Mouse (Mus musculus) ovary, adult 18-20 months (tissue): ENCODE measurements around the gene Acadsb.
"Not testable (repeated sequence)": the region's sequence is repeated elsewhere in the genome, so short reads cannot be mapped to it uniquely, and the experiment has no call there.

Experiments
- DNase-seq: peaks from one replicate; pipeline ENCODE4 v3.0.0; 2022; ENCODE audit warnings: low spot score, mixed read lengths

Gene Acadsb

DNA sequence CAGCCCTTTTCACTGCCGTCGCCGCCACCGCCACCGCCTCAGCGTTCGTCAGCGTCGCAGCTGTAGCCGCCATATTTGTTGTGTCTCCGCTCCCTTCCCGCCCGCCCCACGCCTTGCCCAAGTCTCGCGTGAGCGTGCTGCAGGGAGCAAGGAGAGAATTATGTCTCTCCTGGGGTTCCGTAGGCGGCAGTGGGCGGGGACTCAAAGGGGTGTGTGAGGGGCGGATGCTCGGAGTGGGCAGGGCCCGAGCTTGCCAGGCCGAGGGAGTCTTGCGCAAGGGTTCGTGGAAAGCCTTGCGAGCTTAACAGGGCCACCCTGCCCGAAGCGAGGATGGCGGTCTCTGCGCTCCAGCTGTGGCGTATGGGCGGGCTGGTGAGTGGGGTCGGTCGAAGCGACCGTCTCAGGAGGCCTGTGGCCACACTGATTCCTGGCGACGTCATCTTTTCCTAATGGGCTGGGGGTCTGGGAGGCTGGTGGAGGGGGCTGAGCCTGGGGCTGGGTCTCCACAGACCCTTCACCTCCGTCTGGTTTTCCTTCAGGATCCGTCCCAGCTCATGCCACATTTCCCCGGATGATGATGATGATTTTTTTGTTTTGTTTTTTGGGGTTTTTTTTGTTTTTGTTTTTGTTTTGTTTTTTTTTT is at the start of gene Acadsb, which contains the start of gene Ikzf5:
Gene Acadsb (plus strand): TSS at position 186 of the 643 bp plus-strand sequence.
Gene Ikzf5 (minus strand): TSS at position 106 of the 643 bp plus-strand sequence.
- peak; percentile 98 for DNase-seq

DNA sequence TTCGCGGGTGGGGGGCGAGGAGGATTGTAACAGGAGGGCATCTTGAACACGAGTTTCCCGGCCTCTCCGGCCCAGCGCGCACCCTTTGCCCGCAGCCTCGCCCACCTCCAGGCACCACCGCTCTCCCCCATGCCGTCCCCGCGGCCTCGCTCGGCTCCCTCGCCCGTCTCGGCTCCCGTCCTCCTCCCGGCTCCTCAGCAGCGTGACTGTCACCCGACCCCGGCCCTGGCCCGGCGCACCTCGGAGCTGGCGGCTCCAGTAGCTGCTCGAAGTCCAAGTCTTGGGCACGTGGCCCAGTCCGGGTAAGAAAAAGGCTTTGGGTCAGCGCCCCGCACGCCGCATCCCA is 48.2 kb upstream of the Acadsb start:
- DNase-seq = no peak

DNA sequence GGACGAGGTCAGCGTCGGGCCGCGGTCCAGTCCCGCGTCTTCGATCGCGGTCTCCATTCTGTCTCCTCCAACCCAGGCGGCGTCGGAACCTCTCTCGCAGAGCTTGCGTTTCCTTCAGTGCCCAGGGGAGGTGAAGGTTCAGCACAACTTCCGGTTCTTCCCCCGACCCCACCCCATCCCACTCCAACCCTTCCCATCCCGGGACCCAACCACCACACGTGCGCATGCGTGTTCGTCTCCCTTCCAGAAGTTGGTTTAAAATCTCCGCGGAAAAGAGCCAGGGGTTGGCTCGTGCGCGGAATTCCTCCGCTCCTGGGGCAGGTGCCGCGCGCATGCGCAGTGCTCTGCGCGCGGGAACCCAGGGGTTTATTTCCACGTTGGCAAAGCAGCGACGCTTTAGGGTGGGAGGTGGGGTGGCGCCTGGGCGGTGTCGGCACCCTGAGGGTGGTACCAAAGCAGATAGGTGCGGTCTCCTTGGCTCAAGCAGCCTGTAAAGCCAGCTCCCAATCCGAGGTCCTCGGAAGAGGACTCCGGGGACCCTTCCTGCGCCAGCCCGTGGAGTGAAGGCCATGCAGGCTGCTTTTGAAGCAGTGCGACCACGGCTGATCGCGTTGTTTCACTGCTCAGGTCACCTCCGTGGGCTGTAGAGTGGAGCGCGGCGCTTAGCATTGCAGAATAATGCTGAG is 47.6 kb upstream of the Acadsb start, which contains the start of gene 2310057M21Rik:
Gene 2310057M21Rik (minus strand): TSS at position 145 of the 686 bp plus-strand sequence.
- peak; percentile 95 for DNase-seq

DNA sequence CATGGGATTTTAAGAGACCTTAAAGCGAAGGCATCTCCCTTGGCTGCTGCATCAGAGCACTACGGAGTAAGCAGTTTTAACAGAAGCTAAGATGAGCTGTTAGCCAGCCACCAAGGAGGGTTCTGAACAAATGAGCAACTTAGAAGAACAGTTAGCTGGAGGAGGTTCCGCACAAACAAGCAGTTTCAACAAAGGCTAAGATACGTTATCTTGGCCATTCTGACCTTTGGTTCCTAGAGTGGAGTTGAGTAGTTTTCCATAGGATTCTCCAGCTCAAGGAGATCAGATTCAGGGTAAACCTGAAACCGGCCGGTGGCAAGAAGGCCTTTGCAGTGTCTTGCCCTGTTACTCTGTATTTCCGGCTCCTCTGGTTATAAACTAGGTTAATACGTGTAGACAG is 46.3 kb upstream of the Acadsb start:
- DNase-seq = no peak

DNA sequence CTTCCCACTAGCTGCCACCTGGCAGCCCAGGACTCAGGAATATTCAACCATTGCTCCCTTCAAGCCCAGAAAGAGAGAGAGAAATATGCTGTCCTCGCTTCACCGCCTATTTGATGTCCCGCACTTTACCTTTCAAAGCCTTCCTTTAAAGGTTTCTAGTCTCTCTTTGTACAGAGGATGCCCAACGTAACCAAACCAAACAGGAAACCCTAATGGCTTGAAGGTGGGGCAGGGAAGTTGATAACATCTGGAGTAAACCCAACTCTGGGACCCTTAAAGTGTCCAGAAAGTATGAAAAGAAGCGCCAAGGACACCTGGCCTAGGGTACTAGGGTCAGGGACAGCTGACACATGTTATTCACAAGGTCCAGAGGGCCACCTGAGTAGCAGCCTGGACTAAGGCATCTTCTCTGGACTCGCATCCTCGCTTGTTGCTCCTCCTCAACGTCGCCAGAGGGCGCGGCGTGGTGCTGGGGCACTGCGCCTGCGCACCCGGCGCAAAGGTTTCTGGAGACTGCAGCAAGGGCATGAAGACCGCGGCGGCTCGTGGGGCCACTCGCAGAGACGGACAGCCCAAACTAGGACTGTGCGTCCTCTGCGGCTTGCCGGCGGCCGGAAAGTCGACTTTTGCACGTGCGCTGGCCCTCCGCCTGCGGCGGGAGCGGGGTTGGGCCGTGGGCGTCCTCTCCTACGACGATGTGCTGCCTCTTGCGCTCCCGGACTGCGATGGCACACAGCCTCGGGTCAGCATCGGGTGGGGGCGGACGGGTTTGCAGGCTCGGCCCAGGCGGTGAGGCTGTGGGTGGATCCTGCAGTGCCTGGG is 39.5 kb upstream of the Acadsb start, which contains the start of gene Pstk:
Gene Pstk (plus strand): TSS at position 494 of the 822 bp plus-strand sequence.
- peak; percentile 83 for DNase-seq

DNA sequence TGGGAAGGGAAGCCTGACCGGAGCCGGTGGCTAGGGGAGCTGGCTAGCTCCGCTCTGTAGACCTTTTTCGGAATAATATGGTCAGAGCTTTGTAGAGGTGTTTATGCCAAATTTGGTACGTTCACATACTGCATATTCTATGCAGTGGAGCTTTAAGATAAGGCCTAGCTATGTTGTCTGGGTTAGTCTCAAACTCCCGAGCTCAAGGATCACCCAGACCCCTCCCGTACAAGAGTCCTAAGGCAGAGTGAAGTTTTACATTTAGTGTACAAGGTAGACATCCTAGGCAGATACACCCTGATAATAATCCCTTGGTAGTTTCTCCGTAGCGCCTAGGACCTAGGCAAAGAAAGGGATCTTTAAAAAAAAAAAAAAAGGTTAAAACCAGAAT is 38.9 kb upstream of the Acadsb start:
- DNase-seq = no peak

DNA sequence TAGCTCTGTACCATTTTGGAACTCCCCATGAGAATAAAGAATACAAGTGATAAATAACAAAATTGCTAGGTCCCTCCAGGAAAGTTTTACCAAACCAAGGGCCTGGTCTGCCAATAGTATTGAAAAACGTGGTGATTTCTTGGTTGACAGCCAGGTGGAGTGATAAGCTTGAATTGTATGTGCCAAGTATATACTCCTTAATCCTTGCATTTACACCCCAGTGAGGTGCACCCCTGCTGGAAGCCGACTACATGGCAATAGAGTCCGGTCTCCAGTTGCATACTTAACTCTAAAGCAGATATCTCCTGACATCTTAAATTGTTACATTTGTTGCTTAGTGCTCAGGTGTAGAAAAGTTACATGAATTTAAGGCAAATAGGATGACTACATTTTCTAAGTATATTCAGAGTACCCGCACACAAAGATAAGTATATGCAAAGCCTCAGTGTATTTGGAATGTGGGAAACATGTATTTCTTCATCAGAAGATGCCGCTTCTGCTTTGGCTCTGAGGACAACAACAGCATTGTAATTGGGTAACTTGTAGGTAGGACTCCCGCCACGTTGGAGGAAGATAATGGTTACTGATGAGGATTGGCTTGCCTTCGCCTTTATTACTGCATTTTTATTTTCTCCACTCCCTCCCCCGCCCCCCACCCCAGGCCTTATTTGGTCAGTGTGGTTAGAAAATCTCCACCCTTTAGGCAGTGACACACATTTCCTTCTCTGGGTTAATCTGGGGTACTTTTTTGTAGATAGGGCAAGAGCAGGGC is 38.3 kb upstream of the Acadsb start:
- DNase-seq = no peak

DNA sequence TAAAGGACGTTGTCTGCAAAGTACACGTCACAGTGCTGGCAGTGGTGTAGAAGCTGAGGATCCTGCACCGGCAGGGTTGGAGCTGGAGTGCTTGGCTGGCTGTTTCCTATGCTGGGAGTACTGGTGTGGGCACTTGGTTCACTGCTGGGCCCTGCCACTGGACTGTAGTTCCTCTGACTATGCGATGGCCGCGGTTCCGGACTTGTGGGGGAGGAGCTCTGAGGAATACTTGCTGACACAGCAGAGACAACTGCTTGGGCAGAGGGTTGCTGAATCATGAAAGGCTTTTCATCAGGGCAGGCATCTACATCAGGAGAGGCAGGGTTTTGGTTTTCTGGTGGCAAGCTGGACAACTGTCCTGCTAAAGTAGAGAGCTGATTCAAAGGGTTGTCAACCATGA is 18.6 kb upstream of the Acadsb start:
- DNase-seq = not testable (repeated sequence)

DNA sequence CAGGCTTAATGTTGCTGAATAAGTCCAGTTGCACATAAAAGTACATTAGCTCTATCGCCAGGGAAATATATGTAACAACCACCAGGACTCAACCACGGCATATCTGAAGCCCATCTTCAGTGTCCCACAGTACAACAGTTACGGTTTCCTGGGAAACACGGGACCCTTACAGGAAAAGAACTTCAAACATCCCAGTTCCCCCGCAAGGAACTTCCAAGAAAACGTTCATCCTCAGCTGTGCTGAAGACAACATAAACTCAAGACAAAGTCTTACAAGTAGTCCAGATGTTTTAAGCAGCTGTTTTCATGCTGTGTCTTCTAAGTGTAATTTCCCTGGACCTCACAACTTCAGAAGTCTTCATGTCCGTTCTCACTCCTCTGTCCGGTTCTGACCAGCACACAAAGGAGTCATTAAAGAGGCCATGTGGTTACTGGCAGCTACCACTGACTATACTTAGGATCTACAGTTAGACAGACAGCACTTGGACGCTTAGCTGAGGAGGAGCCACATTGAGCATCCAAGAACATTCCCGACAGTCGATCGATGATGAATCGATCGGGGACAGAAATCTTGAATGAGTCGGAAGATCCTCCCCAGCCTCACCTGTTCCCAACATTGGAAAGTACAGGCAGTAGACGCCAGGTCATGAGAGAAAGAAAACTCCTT is 947 bp upstream of the Acadsb start:
- DNase-seq = no peak

DNA sequence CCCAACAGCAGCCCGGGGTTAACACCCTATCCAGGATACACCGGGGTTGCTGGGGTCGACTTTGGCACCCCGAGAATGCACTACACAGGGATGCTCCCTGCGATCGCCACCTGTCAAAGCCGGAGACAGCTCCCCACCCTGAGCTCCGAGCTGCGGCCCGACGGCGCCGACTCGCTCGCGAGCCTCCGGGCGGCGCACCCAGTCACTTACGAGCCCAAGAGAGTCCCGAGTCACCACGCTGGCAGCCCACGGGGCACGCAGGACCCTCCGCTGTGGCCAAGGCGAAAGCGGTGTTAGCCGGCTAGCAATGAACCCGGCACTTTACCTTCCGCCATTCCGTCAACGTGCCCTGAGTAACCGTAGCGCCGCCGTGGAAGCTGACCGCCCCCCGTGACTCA is 414 bp upstream of the Acadsb start:
- DNase-seq = no peak

DNA sequence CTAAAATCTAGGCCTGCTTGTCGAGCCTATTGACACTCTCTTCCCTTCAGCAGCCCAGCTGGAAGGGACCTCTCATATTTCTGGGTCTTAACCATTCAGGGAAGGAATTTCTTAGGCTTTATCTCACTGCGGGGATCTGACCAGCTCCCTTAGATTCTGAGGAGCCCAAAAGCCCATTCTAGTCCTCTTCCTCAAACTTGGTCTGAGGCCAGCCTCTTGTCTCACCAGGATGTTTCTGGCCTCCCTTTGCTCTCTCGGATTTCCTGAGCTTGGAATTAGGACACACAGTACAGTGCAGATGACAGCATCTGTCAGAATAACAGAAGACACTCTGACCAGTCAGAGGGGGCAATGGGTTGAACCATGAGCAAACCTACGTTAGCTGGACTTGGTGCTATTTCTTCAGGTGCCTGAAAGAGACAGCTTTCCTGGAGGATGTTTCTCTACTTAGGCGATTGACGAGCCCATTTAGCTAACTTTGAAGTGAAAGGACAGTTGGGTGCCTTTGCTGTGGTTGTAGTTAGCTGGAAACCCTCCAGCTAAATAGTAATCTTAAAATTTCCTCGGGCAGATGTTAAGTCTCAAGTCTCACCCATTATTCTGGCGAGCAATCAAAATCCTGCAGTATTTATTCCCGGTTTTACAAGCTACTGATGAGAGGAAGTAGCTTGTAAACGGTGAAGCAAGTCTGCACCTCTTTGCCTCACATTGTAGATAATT is 980 bp downstream of the Acadsb start:
- no peak for DNase-seq

DNA sequence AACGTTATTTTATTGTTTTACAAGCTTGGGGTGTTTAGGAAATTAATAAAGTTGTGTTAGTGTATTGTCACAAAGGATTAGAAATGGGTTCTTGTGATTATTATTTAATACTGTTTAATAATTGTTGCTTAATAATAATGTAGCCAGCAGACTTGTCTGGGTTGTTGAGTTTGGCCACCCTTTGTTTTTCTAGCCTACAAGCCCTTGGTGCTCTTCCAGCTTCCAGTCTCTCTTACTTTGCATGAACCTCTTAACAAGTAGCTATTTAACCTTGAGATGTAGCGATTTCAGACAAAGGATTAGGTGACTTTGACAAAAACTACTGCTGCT is 1.5 kb downstream of the Acadsb start:
- DNase-seq = no peak

DNA sequence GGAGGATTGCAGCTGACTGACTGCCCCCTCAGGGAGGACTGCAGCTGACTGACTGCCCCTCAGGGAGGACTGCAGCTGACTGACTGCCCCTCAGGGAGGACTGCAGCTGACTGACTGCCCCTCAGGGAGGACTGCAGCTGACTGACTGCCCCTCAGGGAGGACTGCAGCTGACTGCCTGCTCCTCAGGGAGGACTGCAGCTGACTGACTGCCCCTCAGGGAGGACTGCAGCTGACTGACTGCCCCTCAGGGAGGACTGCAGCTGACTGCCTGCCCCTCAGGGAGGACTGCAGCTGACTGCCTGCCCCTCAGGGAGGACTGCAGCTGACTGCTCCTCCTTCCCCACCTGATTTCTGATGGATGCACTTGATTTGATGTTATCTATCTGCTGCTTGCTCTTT is 6.3 kb downstream of the Acadsb start:
- not testable (repeated sequence) for DNase-seq

DNA sequence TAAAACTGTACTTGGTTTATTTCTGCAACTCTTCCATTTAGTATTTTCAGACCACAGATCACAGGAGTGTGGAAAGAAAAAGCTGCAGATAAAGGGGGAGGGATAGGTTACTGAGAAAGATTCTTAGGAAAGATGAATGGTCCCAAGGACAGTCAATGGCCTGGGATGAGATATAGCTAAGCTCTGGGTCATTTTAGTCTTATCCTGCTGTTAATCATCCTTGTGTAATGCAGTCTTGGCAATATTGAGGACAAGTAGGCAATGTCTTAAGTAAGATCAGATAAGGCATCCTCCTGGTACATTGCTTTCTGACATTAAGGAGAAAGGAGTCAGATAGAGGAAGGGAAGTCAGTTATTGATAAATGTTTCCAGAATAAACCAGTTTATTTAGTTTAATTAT is 7.2 kb downstream of the Acadsb start:
- DNase-seq = no peak

DNA sequence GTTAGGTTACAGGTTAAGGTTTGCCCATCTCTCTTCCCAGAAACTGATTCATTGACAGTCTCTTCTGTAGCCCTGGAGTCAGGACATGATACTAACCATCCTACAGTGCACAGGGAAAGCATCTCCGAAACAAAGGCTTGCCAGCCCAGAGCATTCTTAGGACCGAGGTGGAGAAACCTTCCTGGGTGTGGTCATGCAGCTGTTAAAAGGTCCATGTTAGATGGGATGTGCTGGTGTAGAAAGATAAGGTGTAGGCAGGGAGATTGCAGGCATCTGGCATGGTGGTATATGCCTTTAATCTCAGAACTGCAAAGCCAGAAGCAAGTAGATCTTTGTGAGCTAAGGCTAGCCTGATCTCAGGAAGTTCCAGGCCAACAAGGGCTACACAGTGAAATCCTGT is 14.5 kb downstream of the Acadsb start:
- no peak for DNase-seq

DNA sequence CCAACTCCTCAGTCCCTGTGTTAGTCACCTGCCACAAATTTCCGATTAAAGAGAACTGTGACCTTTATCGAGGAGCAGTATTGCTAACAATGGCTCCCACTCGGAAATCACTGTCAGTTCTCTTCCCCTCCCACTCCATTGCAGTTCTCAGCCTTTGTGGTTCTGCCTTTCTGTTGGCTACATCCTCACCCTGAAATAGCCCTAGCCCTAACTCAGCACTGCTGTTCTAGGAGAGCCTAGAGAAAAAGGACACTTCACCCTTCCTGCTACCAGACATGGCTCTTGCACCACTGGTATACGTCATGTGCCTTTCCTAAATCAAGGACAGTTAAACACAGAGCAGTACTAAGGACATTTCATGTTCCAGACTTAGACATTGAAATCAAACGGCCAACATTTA is 16.9 kb downstream of the Acadsb start:
- DNase-seq = no peak

DNA sequence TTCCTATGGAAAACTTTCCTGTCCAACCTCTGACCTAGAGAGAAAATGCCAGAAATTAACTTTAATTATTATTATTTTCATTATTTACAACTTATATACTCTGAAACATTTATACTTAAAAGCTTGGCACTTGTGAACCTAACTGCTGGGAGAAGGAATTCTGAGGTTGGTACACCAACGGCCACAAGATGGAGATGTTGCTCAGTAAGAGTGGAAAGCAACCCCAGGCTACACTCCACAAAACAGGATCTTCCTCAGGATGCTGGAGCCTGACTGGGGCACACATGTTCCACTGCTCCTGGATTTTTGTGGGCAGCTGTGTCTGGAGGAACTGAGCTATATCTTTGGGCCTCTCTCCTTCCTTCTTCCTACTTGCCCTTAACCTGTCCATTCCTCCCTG is 21.8 kb downstream of the Acadsb start:
- DNase-seq = no peak

DNA sequence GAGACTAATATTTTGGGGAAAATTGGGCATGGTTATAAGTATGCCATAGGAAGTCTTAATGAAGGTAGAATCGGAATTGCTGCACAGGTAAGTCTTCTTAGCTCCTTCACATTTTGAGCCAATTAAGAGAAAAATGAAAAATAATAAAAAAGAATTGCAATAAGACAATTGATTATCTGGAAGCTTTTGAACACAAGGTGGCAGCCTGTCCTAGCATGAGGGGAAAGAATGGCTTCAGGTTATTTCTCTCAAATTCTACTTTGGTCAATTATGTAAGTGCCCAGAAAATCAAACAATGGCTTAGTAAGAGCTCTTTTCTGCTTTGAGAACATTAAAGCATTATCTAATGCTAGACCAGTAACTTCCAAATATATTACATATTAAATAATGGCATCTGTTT is 23.9 kb downstream of the Acadsb start:
- DNase-seq = no peak

DNA sequence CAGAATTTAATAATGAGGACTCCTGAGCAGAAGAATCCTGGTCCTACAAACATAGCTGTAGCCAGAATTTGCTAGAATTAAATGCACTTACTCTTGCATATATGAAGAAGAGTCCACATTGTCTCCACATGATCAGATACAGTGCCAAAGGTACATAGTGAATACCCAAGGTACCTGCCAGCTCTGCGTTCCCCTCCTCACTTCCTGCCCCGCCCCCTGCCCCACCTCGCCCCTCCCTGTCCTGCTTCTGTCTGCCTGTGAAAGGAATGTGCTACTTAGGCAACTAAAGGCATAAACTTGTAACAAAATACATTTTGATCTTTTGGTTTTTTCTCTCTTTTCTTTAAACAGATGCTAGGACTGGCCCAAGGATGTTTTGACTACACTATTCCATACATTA is 26.6 kb downstream of the Acadsb start:
- DNase-seq = no peak

DNA sequence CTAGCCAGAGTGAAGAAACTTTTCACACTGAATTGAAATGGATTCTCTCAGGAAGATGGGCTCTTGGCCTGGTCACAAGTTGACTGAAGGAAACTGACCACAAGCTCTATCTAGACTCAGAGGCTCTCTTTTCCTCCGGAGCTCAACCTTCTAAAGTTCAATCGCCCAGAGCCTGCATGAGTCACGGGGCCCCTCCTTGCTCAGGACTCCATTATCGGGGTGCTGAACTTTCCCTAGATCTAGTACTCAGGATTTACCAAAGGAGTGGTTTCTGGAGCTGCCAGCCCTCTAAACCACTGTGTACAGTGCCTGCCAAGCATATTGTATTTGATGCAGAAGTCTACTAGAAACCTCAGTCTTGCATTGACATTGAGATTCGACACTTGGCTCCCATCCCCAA is 46.3 kb downstream of the Acadsb start:
- DNase-seq = no peak

DNA sequence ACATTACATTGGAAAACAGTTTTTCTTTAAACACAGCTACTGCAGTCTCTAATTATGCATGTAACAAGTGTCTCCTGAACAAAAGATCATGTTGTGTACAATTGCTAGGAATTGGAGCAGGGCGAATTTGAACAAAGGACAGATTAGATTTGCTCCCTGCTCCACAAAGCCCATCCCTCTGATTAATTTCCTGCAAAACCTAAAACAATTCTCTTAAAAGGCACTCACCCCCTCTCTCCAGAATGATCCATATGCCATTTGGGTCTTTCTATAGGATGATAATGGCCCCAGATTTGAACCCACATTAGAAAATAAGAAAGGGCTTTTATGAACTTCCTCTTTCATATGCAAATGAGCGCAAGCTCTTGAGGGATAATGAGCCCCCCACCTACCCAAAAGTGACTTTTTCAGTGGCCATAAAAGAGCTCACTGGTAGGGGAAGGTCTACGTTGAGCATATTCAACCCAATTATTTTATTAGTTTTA is 54.8 kb downstream of the Acadsb start:
- DNase-seq = no peak
